Mouse (Mus musculus) myocyte (in vitro differentiated cells): ENCODE measurements around the gene Tmem158.

Experiments
- CEBPB ChIP-seq: IDR thresholded peaks from 2 replicates; pipeline ENCODE4 v1.6.1; 2011; ENCODE audit warnings: mild to moderate bottlenecking, moderate library complexity; ENCODE audit not compliant: poor library complexity, insufficient read depth, severe bottlenecking
- MAX ChIP-seq: IDR thresholded peaks from one replicate; pipeline ENCODE4 v1.6.1; 2011; ENCODE audit warnings: low read depth, mild to moderate bottlenecking, control low read depth
- USF1 ChIP-seq: IDR thresholded peaks from one replicate; pipeline ENCODE4 v1.6.1; 2011; ENCODE audit warnings: low read depth, mild to moderate bottlenecking, control low read depth, moderate library complexity

DNA sequence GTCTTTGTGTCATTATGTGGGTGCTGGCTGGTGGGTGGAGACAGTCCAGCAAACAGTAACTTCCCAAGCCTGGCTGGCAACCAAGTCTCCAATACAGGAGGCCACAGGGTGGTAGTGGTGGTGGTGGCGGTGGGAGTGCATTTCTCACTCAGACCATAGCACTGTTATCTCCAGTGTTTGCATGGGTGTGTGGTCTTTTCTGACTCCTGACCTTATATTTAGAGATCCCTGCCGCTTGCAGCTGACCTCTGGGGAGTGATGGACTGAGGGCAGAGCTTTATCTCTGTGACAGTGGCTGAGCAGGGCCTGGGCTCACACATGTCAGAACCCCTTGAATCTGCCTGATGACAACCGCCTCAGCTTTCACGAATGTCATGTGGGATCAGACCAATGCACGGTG lies 14.1 kb upstream of the Tmem158 start:
- TF ChIP-seq MAX = no peak
- no peak for TF ChIP-seq USF1
- TF ChIP-seq CEBPB = no peak
